Mouse (Mus musculus): ENCODE results near the gene A2ml1. TPM values are rescaled to one million over a fixed set of nuclear protein-coding genes. Genes with fewer than 3 reads are reported as not detected.

Gene A2ml1
- total RNA-seq, 2 experiments from 2014 or later: 6.1 to 10.0 TPM

Other genes starting within 250 kb of the A2ml1 start
- gene Tulp3, start 225.8 kb downstream of the A2ml1 start, total RNA-seq (2021): 10 to 100 TPM; 21.7 to 23.3 TPM
- 10 to 100 TPM; 18.9 to 19.6 TPM for gene Rhno1, start 218.7 kb downstream of the A2ml1 start, total RNA-seq (2021)
- 1 to 10 TPM; 3.8 to 4.1 TPM for gene Foxm1, start 218.6 kb downstream of the A2ml1 start, total RNA-seq (2021)
- under 1 TPM; 0.67 to 0.74 TPM for gene Tex52, start 206.2 kb downstream of the A2ml1 start, total RNA-seq (2021)
- gene Gm44596, start 206.1 kb downstream of the A2ml1 start, total RNA-seq (2021): not detected
- 10 to 100 TPM in 1 of 2 experiments, 1 to 10 TPM in 1; 8.4 to 10.7 TPM for gene Nrip2, start 182.3 kb downstream of the A2ml1 start, total RNA-seq (2021)
- 10 to 100 TPM; 18.5 to 29.9 TPM for gene Itfg2, start 156.7 kb downstream of the A2ml1 start, total RNA-seq (2021)
- 100 to 1,000 TPM in 1 of 2 experiments, 10 to 100 TPM in 1; 90.5 to 105 TPM for gene Fkbp4, start 142.9 kb downstream of the A2ml1 start, total RNA-seq (2021)
- not detected for gene Pzp, start 54.9 kb downstream of the A2ml1 start, total RNA-seq (2021)
- not detected for gene Klrb1a, start 41.9 kb upstream of the A2ml1 start, total RNA-seq (2021)
- not detected for gene Clec2h, start 80.8 kb upstream of the A2ml1 start, total RNA-seq (2021)
- 1 to 10 TPM; 2.0 to 2.9 TPM for gene Klrb1, start 141.5 kb upstream of the A2ml1 start, total RNA-seq (2021)
- not detected for gene Klrb1c, start 207.6 kb upstream of the A2ml1 start, total RNA-seq (2021)
- gene Gm44511, start 244.7 kb upstream of the A2ml1 start, total RNA-seq (2021): not detected
- not detected for gene Klrb1b, start 244.7 kb upstream of the A2ml1 start, total RNA-seq (2021)

Data from layer of hippocampus, postnatal 14 days (tissue).